Mouse (Mus musculus): ENCODE measurements around the gene Kcnip3. TPM values are rescaled to one million over a fixed set of nuclear protein-coding genes. Genes with fewer than 3 reads are reported as not detected.

Kcnip3 gene
- polyA plus RNA-seq, 1 experiment from 2014 or later, result 2.6 TPM

DNA sequence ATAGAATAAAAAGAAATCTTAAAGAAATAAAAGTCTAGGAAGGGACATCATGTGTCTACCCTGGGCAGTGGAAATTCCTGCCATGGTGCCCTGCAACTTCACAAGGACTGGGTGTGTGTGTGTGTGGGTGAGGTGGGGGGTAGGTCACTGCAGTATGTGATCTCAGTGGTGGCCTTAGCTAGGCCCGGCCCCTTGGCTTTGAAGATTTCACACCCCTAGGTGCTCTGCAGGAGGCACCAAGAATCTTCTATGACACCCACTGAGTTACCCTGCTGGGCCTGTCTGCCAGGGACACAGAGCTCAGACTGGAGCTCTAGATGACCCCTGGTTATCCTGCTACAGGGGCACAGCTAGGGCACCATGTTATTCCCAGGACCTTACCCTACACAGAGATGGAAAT, 25.6 kb downstream of the Kcnip3 start:
- 42% methylated on average over 1 of the region's 1 CpGs for WGBS
- Histone ChIP-seq H3K9ac (ENCODE audit: low read length) (no peak overlapping the region), H3K27me3 (ENCODE audit: control insufficient read depth, insufficient read depth, low read length) (no peaks in the 10 kb centered on the region), H3K4me3 (ENCODE audit: low read depth, low read length) (no peak overlapping the region), H3K4me2 (ENCODE audit: low read depth, severe bottlenecking) (no peak overlapping the region), H3K36me3 (ENCODE audit: control insufficient read depth, insufficient read depth, low read length) (no peaks in the 10 kb centered on the region), H3K27ac (replicated peaks; ENCODE audit: low read depth, low read length) (no peak overlapping the region), H3K4me1 (ENCODE audit: control insufficient read depth, insufficient read depth, low read length) (no peaks in the 10 kb centered on the region), H3K9me3 (ENCODE audit: control insufficient read depth, low read length) (no peaks in the 10 kb centered on the region)
- ATAC-seq (ENCODE audit: insufficient number of reproducible peaks, low FRiP score, low TSS enrichment, low read depth) (no peak), DNase-seq (ENCODE audit: low spot score) (no peak)

DNA sequence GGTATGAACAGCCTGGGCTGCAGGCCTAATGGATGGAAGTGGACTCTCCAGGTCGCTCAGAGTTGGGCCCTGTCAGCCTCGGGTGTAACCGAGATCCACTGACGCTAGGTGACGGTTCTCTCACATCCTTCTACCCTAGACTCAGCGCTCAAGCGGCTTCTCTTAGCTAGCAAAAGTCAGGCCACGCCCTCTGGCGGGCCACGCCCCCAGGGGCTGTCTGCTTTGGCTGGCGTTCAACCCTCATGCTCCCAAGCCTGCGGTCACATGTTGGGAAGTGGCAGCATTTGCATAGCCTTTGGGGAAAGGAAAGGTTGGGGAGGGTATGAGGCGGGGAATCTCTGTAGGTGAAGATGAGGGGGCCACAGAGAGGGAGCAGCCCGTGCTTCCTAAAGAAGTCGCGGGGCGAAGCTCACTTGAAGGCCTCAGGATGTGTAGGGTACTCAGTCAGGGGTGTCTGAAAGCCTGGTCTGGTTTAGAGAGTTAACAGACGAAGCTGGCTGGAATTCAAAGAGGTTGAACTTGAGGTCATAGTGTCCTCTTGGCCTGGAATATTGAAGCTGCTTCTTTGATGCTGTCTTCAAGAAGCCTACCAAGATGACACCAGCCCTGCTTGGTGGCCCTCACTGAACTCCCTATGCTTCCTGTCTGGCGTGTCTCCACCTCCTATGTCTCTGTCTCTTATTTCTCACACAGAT, 37.3 kb downstream of the Kcnip3 start:
- DNase-seq (ENCODE audit: low spot score), result peak; percentile 79
- Histone ChIP-seq H3K9ac (ENCODE audit: low read length) (no peak overlapping the region), H3K4me2 (ENCODE audit: low read depth, severe bottlenecking) (peak overlapping the region; percentile 38; the same call in 1 of the 2 replicates), H3K4me1 (ENCODE audit: control insufficient read depth, insufficient read depth, low read length) (0 out of 2 replicates have a peak, but pooled peaks cover 5% of the 10 kb centered on the region), H3K9me3 (ENCODE audit: control insufficient read depth, low read length) (no peaks in the 10 kb centered on the region), H3K27me3 (ENCODE audit: control insufficient read depth, insufficient read depth, low read length) (peaks cover 48% of the 10 kb centered on the region), H3K27ac (replicated peaks; ENCODE audit: low read depth, low read length) (no peak overlapping the region), H3K36me3 (ENCODE audit: control insufficient read depth, insufficient read depth, low read length) (no peaks in the 10 kb centered on the region), H3K4me3 (ENCODE audit: low read depth, low read length) (peak overlapping the region; percentile 7; the same call in 1 of the 2 replicates)
- WGBS, result 8% methylated on average over 19 of the region's 19 CpGs
- peak; percentile 49; the same call in 1 of the 2 replicates for ATAC-seq (ENCODE audit: insufficient number of reproducible peaks, low FRiP score, low TSS enrichment, low read depth)

DNA sequence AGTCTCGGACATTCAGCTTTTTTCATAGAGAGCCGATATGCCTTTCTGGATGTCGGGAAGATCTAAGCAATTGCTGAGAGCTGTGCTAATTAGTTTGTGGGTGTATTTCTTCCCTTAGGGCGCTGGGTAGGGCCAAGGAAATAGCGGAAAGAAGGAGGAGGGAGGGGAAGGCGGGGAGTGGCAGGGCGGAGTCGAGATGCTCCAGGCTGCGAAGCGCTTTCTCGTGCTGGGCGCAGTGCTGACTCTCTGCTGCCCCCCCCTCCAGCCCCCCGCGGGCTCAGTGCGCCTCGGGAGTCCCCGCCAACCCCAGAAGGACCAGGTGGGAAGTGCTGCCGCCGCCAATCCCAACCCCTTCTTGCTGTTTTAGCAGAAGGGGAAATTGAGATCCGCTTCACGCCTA, 38.9 kb downstream of the Kcnip3 start:
- no peak for ATAC-seq (ENCODE audit: insufficient number of reproducible peaks, low FRiP score, low TSS enrichment, low read depth)
- no peak overlapping the region for H3K27ac ChIP-seq (replicated peaks; ENCODE audit: low read depth, low read length)
- DNase-seq (ENCODE audit: low spot score), result peak; percentile 32

DNA sequence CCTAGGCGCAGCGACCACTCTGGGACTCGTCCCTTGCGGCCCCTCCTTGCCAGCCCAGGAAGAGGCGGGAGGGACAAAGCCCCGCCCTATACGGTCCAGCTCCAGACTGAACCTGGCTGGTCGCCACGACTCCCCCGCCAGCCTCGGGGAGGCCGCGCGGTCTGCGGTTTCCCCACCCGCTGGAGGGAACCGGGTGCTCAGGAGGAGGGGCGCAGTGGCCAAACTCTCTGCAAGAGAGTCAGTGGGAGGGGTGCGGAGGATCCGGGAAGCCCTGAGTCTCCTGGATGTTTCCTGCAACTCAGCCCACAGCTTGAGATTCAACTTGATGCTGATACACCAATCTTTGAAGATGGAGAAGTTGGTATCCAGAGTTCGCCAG, 39.4 kb downstream of the Kcnip3 start:
- WGBS, result under 1% methylated on average over 21 of the region's 21 CpGs

More for the DNA sequence above, 38.9 kb downstream of the Kcnip3 start:
- H3K9ac ChIP-seq (ENCODE audit: low read length), result no peak overlapping the region
- WGBS, result 0% methylated on average over 20 of the region's 21 CpGs
- H3K4me3 ChIP-seq (ENCODE audit: low read depth, low read length), result peak overlapping the region; percentile 54
- H3K27me3 ChIP-seq (ENCODE audit: control insufficient read depth, insufficient read depth, low read length), result peaks cover 50% of the 10 kb centered on the region
- no peaks in the 10 kb centered on the region for H3K36me3 ChIP-seq (ENCODE audit: control insufficient read depth, insufficient read depth, low read length)
- H3K9me3 ChIP-seq (ENCODE audit: control insufficient read depth, low read length), result no peaks in the 10 kb centered on the region
- H3K4me2 ChIP-seq (ENCODE audit: low read depth, severe bottlenecking), result peak overlapping the region; percentile 93
- H3K4me1 ChIP-seq (ENCODE audit: control insufficient read depth, insufficient read depth, low read length), result 0 out of 2 replicates have a peak, but pooled peaks cover 5% of the 10 kb centered on the region

DNA sequence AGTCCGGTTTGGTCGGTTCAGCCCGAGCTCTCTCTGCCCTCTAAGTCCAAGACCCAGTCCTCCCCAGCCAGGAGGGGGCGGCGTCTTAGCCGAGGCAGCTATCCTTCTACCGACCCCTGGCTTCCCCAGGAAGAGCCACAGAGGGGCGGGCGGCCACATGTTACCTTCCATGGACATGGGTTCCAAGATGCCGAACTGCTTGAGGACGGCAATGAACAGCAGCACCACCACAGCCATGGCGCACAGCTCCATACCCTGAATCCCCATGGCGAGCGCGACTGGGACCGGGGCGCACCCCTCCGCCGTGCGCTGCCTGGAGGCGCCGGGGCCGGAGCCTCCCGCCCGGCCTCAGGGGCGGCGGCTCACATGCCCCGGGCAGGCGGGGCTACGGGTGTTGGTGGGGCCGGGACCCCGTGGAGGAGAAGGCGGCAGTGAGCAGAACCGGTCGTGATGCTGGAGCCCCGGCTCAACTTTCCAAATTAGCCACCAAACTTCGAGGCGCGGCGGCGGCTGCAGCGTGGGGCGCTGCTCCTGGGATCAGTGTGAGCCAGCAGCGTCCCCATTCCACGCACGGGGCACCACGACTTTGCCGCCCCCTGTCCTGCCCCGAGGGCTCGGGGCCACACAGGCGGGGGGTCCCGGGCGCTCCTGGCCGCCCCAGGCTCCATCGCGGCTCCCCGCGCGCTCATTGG, 39.9 kb downstream of the Kcnip3 start:
- Histone ChIP-seq H3K4me1 (ENCODE audit: control insufficient read depth, insufficient read depth, low read length) (0 out of 2 replicates have a peak, but pooled peaks cover 5% of the 10 kb centered on the region), H3K27me3 (ENCODE audit: control insufficient read depth, insufficient read depth, low read length) (peaks cover 50% of the 10 kb centered on the region), H3K9me3 (ENCODE audit: control insufficient read depth, low read length) (no peaks in the 10 kb centered on the region), H3K9ac (ENCODE audit: low read length) (peak overlapping the region; percentile 52), H3K4me3 (ENCODE audit: low read depth, low read length) (peak overlapping the region; percentile 54), H3K27ac (replicated peaks; ENCODE audit: low read depth, low read length) (no peak overlapping the region), H3K36me3 (ENCODE audit: control insufficient read depth, insufficient read depth, low read length) (no peaks in the 10 kb centered on the region), H3K4me2 (ENCODE audit: low read depth, severe bottlenecking) (peak overlapping the region; percentile 93)
- WGBS, result under 1% methylated on average over 55 of the region's 59 CpGs
- DNase-seq (ENCODE audit: low spot score), result peak; percentile 53
- peak; percentile 58 for ATAC-seq (ENCODE audit: insufficient number of reproducible peaks, low FRiP score, low TSS enrichment, low read depth)

More for the DNA sequence above, 39.4 kb downstream of the Kcnip3 start:
- Histone ChIP-seq H3K9ac (ENCODE audit: low read length) (peak overlapping the region; percentile 52), H3K4me3 (ENCODE audit: low read depth, low read length) (peak overlapping the region; percentile 54), H3K4me1 (ENCODE audit: control insufficient read depth, insufficient read depth, low read length) (0 out of 2 replicates have a peak, but pooled peaks cover 5% of the 10 kb centered on the region), H3K27ac (replicated peaks; ENCODE audit: low read depth, low read length) (no peak overlapping the region), H3K9me3 (ENCODE audit: control insufficient read depth, low read length) (no peaks in the 10 kb centered on the region), H3K4me2 (ENCODE audit: low read depth, severe bottlenecking) (peak overlapping the region; percentile 93), H3K36me3 (ENCODE audit: control insufficient read depth, insufficient read depth, low read length) (no peaks in the 10 kb centered on the region), H3K27me3 (ENCODE audit: control insufficient read depth, insufficient read depth, low read length) (peaks cover 50% of the 10 kb centered on the region)
- ATAC-seq (ENCODE audit: insufficient number of reproducible peaks, low FRiP score, low TSS enrichment, low read depth) (peak; percentile 58), DNase-seq (ENCODE audit: low spot score) (peak; percentile 80)

DNA sequence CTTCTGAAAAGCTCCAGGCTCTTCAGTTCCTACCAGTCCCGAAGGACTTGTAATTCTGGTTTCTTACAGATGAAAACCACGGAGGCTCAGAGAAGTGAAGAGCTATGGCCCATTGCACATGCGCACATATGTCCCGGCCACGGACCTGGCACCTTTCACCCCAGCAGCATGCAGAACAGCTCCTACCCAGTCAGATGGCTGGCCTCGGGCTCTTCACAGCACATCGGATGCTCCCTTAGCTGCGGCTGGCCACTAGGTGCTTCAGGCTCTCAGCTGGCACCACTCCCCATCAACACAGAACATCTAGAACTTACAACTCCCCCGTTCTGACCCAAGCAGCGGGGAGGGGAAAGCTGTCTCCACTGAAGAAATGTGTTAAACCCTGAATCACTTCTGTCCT, 42.1 kb downstream of the Kcnip3 start:
- whole genome bisulfite sequencing, result 71% methylated on average over 10 of the region's 10 CpGs
- peaks cover 48% of the 10 kb centered on the region for H3K27me3 ChIP-seq (ENCODE audit: control insufficient read depth, insufficient read depth, low read length)
- DNase-seq (ENCODE audit: low spot score) (no peak), ATAC-seq (ENCODE audit: insufficient number of reproducible peaks, low FRiP score, low TSS enrichment, low read depth) (no peak)
- no peaks in the 10 kb centered on the region for H3K9me3 ChIP-seq (ENCODE audit: control insufficient read depth, low read length)
- no peaks in the 10 kb centered on the region for H3K36me3 ChIP-seq (ENCODE audit: control insufficient read depth, insufficient read depth, low read length)
- H3K4me3 ChIP-seq (ENCODE audit: low read depth, low read length), result no peak overlapping the region
- H3K27ac ChIP-seq (replicated peaks; ENCODE audit: low read depth, low read length), result no peak overlapping the region
- H3K9ac ChIP-seq (ENCODE audit: low read length), result no peak overlapping the region
- 0 out of 2 replicates have a peak, but pooled peaks cover 5% of the 10 kb centered on the region for H3K4me1 ChIP-seq (ENCODE audit: control insufficient read depth, insufficient read depth, low read length)
- H3K4me2 ChIP-seq (ENCODE audit: low read depth, severe bottlenecking), result no peak overlapping the region

DNA sequence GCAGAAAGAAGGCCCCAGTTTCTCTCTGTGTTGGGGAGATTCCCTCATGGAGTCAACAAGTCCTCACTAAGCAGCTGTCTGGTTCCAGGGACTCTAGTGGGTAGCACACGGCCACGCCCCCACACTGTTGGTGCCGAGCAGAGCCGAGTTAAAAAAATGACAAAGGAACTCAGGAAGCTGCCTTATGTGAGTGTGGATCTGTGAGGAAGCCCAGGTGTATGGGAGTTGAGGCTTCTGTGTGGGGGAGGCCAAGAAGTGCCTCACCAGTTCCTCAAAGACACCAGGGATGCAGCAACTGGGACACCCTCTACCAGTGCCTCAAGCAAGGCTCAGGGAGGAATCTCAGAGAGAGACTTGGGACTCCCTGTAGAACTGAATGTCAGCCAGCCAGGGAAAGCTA, 42.7 kb downstream of the Kcnip3 start:
- no peak overlapping the region for H3K27ac ChIP-seq (replicated peaks; ENCODE audit: low read depth, low read length)
- H3K36me3 ChIP-seq (ENCODE audit: control insufficient read depth, insufficient read depth, low read length), result no peaks in the 10 kb centered on the region
- DNase-seq (ENCODE audit: low spot score) (no peak), ATAC-seq (ENCODE audit: insufficient number of reproducible peaks, low FRiP score, low TSS enrichment, low read depth) (no peak)
- no peak overlapping the region for H3K4me3 ChIP-seq (ENCODE audit: low read depth, low read length)
- 0 out of 2 replicates have a peak, but pooled peaks cover 5% of the 10 kb centered on the region for H3K4me1 ChIP-seq (ENCODE audit: control insufficient read depth, insufficient read depth, low read length)
- peaks cover 47% of the 10 kb centered on the region for H3K27me3 ChIP-seq (ENCODE audit: control insufficient read depth, insufficient read depth, low read length)
- 84% methylated on average over 4 of the region's 4 CpGs for WGBS
- H3K4me2 ChIP-seq (ENCODE audit: low read depth, severe bottlenecking), result no peak overlapping the region
- H3K9me3 ChIP-seq (ENCODE audit: control insufficient read depth, low read length), result no peaks in the 10 kb centered on the region
- H3K9ac ChIP-seq (ENCODE audit: low read length), result no peak overlapping the region

DNA sequence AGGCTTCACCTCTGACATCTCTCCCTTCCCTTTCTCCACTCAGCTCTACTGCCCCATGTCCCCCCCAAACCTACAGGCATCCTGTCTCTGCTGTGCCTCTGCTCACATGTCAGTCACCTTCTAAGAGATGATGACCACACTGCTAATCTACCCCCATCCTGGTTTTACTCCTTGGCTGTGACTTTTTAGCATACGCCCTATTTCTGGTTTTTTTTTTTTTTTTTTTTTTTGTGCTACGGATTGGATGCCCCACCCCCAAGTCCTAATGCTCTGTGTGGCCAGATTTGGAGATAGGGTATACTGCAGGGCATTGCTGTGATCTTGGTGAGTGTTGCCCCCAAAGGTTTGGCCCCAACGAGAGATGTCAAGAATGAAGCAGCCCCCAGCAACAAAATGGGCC, 49.6 kb downstream of the Kcnip3 start:
- Histone ChIP-seq H3K4me2 (ENCODE audit: low read depth, severe bottlenecking) (no peak overlapping the region), H3K9ac (ENCODE audit: low read length) (no peak overlapping the region), H3K4me1 (ENCODE audit: control insufficient read depth, insufficient read depth, low read length) (no peaks in the 10 kb centered on the region), H3K36me3 (ENCODE audit: control insufficient read depth, insufficient read depth, low read length) (no peaks in the 10 kb centered on the region), H3K4me3 (ENCODE audit: low read depth, low read length) (no peak overlapping the region), H3K27me3 (ENCODE audit: control insufficient read depth, insufficient read depth, low read length) (no peaks in the 10 kb centered on the region), H3K27ac (replicated peaks; ENCODE audit: low read depth, low read length) (no peak overlapping the region), H3K9me3 (ENCODE audit: control insufficient read depth, low read length) (no peaks in the 10 kb centered on the region)
- ATAC-seq (ENCODE audit: insufficient number of reproducible peaks, low FRiP score, low TSS enrichment, low read depth), result no peak
- DNase-seq (ENCODE audit: low spot score), result no peak
- 73% methylated on average over 3 of the region's 3 CpGs for WGBS

Data from limb, embryonic 11.5 days (tissue).